Mouse (Mus musculus) stomach, postnatal 0 days (tissue): Measurements from ENCODE around the gene Ccdc40.
"Not testable (repeated sequence)": the region's sequence is repeated elsewhere in the genome, so short reads cannot be mapped to it uniquely, and the experiment has no call there.

Source experiments
- CTCF ChIP-seq: IDR thresholded peaks from 2 replicates; pipeline ENCODE4 v1.5.1; 2016; ENCODE audit warnings: antibody characterized with exemption, low read depth, mild to moderate bottlenecking, moderate library complexity
- EP300 ChIP-seq: optimal IDR thresholded peaks from 2 replicates; pipeline ENCODE3; 2016; ENCODE audit warnings: antibody characterized with exemption

DNA sequence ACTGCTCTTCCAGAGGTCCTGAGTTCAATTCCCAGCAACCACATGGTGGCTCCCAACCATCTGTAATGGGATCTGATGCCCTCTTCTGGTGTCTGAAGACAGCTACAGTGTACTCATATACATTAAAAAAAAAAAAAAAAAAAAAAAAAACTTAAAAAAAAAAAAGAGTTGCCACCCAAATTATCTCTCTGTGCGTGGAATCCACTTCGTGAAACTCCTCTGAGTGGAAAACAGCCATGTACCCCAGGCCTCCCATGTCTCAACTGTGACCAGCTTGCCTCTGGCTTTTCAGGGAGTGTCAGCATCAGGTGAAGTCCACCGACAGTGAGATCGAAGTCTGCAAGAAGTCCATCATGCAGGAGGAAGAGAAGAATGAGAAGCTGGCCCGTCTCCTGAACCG, 17.2 kb downstream of the Ccdc40 start:
- not testable (repeated sequence) for TF ChIP-seq CTCF, EP300
